Mouse (Mus musculus) embryonic facial prominence, embryonic 14.5 days (tissue): ENCODE data around the gene Ipo13. TPM values are rescaled to one million over a fixed set of nuclear protein-coding genes. Genes with fewer than 3 reads are reported as not detected.

ENCODE experiments used
- ATAC-seq: fragments of 200-750 bp; cut with Nextera tagmentation; 2 replicates; pipeline ENCODE4 v1.8.0; 2017; ENCODE audit warnings: low read depth, moderate number of reproducible peaks, moderate TSS enrichment
- DNase-seq: peaks from one replicate; pipeline ENCODE4 v3.0.0-alpha.2; 2015; ENCODE audit warnings: low spot score
- H3K27ac ChIP-seq: fragments of 300-500 bp; sonication (generic); replicated peaks from 2 replicates; pipeline ENCODE4 v1.5.1; 2014; ENCODE audit warnings: low read depth, mild to moderate bottlenecking, low read length, moderate library complexity
- H3K27me3 ChIP-seq: fragments of 300-500 bp; sonication (generic); replicated peaks from 2 replicates; pipeline ENCODE4 v1.6.1; 2014; ENCODE audit warnings: low read length; ENCODE audit not compliant: control insufficient read depth, insufficient read depth
- H3K36me3 ChIP-seq: fragments of 300-500 bp; sonication (generic); 2 replicates; pipeline ENCODE4 v1.6.1; 2014; ENCODE audit warnings: low read length, mixed read lengths; ENCODE audit not compliant: control insufficient read depth, insufficient read depth
- H3K4me1 ChIP-seq: fragments of 300-500 bp; sonication (generic); 2 replicates; pipeline ENCODE4 v1.6.1; 2014; ENCODE audit warnings: antibody characterized with exemption, low read length; ENCODE audit not compliant: control insufficient read depth, insufficient read depth
- H3K4me2 ChIP-seq: fragments of 300-500 bp; sonication (generic); 2 replicates; pipeline ENCODE4 v1.6.1; 2014; ENCODE audit warnings: low read depth, mild to moderate bottlenecking, low read length, moderate library complexity, mixed read lengths
- H3K4me3 ChIP-seq: fragments of 300-500 bp; sonication (generic); 2 replicates; pipeline ENCODE4 v1.5.1; 2014; ENCODE audit warnings: low read depth, mild to moderate bottlenecking, low read length
- H3K9ac ChIP-seq: fragments of 300-500 bp; sonication (generic); 2 replicates; pipeline ENCODE4 v1.6.1; 2014; ENCODE audit warnings: low read depth, mild to moderate bottlenecking, low read length, moderate library complexity, mixed read lengths
- H3K9me3 ChIP-seq: fragments of 300-500 bp; sonication (generic); 2 replicates; pipeline ENCODE4 v1.6.1; 2016; ENCODE audit warnings: low read length; ENCODE audit not compliant: control insufficient read depth
- WGBS: fragments of 180-500 bp; shearing (Covaris S2); extraction: QIAGEN DNeasy Blood & Tissue Kit; methylation state at CpG from one replicate; pipeline ENCODE4 v1.1.7; 2014; 5-methylcytosine and 5-hydroxymethylcytosine counted together
- polyA plus RNA-seq: library from polyadenylated mRNA; unstranded; fragments of >200 nt; fragmentation: Nextera tagmentation; extraction: Ambion mirVana; gene quantifications from 2 replicates; pipeline ENCODE4 v1.2.1, GENCODE M21; 2014

The Ipo13 gene
- polyA plus RNA-seq, 1 experiment from 2014 or later = 38.2 TPM

GRCm38 (mm10) chr4:117929391-117929881 lies 14.6 kb upstream of the Ipo13 start, which contains the start of gene Artn:
TSS of gene Artn (minus strand) at chr4:117929763.
- peak; percentile 53 for ATAC-seq
- peak within 1 kb of the TSS; percentile 48 for H3K4me3 ChIP-seq
- H3K36me3 ChIP-seq = peaks cover 5% of the 10 kb centered on the region; the same call in 1 of the 2 replicates
- peak within 1 kb of the TSS; percentile 64 for H3K9ac ChIP-seq
- no peaks in the 10 kb centered on the region for H3K9me3 ChIP-seq
- under 1% methylated on average over 21 of the region's 33 CpGs for WGBS
- peak within 1 kb of the TSS; percentile 93 for H3K4me2 ChIP-seq
- H3K27ac ChIP-seq = no peak within 1 kb of the TSS
- DNase-seq = peak; percentile 49
- H3K4me1 ChIP-seq = peaks cover 15% of the 10 kb centered on the region; the same call in 1 of the 2 replicates
- H3K27me3 ChIP-seq = peaks cover 34% of the 10 kb centered on the region

GRCm38 (mm10) chr4:117928699-117929241 lies 14.0 kb upstream of the Ipo13 start:
- Histone ChIP-seq H3K27me3 (peaks cover 34% of the 10 kb centered on the region), H3K9ac (peak overlapping the region; percentile 64), H3K4me2 (peak overlapping the region; percentile 93), H3K4me3 (peak overlapping the region; percentile 48), H3K27ac (no peak overlapping the region), H3K9me3 (no peaks in the 10 kb centered on the region), H3K36me3 (peaks cover 5% of the 10 kb centered on the region; the same call in 1 of the 2 replicates), H3K4me1 (peaks cover 15% of the 10 kb centered on the region; the same call in 1 of the 2 replicates)
- DNase-seq (peak; percentile 68), ATAC-seq (peak; percentile 9)
- 3% methylated on average over 13 of the region's 13 CpGs for WGBS

GRCm38 (mm10) chr4:117928234-117928633 lies 13.4 kb upstream of the Ipo13 start:
- peak overlapping the region; percentile 48; the same call in 1 of the 2 replicates for H3K4me3 ChIP-seq
- WGBS = 15% methylated on average over 6 of the region's 6 CpGs

GRCm38 (mm10) chr4:117926545-117927482 lies 12.0 kb upstream of the Ipo13 start:
- Histone ChIP-seq H3K4me3 (peak overlapping the region; percentile 50), H3K27ac (no peak overlapping the region), H3K27me3 (peaks cover 34% of the 10 kb centered on the region), H3K4me2 (peak overlapping the region; percentile 98), H3K4me1 (peaks cover 15% of the 10 kb centered on the region; the same call in 1 of the 2 replicates), H3K9me3 (no peaks in the 10 kb centered on the region), H3K9ac (peak overlapping the region; percentile 61), H3K36me3 (no peaks in the 10 kb centered on the region; the same call in 1 of the 2 replicates)
- ATAC-seq = peak; percentile 64
- WGBS = under 1% methylated on average over 28 of the region's 71 CpGs
- peak; percentile 75 for DNase-seq

More at GRCm38 (mm10) chr4:117928234-117928633, 13.4 kb upstream of the Ipo13 start:
- Histone ChIP-seq H3K9ac (no peak overlapping the region), H3K4me1 (peaks cover 15% of the 10 kb centered on the region; the same call in 1 of the 2 replicates), H3K27me3 (peaks cover 34% of the 10 kb centered on the region), H3K27ac (no peak overlapping the region), H3K9me3 (no peaks in the 10 kb centered on the region), H3K36me3 (peaks cover 5% of the 10 kb centered on the region; the same call in 1 of the 2 replicates), H3K4me2 (peak overlapping the region; percentile 93)
- DNase-seq = peak; percentile 70
- no peak; the same call in 1 of the 2 replicates for ATAC-seq

- H3K27ac ChIP-seq = no peak overlapping the region
- peaks cover 34% of the 10 kb centered on the region for H3K27me3 ChIP-seq
- H3K36me3 ChIP-seq = no peaks in the 10 kb centered on the region; the same call in 1 of the 2 replicates
- no peak for ATAC-seq
- H3K9me3 ChIP-seq = no peaks in the 10 kb centered on the region
- DNase-seq = no peak
- WGBS = 55% methylated on average over 5 of the region's 6 CpGs
- H3K4me3 ChIP-seq = no peak overlapping the region
- no peak overlapping the region for H3K9ac ChIP-seq
- no peak overlapping the region for H3K4me2 ChIP-seq
- H3K4me1 ChIP-seq = peaks cover 15% of the 10 kb centered on the region; the same call in 1 of the 2 replicates
Observed at GRCm38 (mm10) chr4:117924916-117925315, 10.1 kb upstream of the Ipo13 start.

GRCm38 (mm10) chr4:117923450-117923849 lies 8.7 kb upstream of the Ipo13 start:
- Histone ChIP-seq H3K4me2 (no peak overlapping the region), H3K9ac (no peak overlapping the region), H3K4me3 (no peak overlapping the region), H3K4me1 (peaks cover 4% of the 10 kb centered on the region; the same call in 1 of the 2 replicates), H3K27me3 (peaks cover 27% of the 10 kb centered on the region), H3K27ac (no peak overlapping the region), H3K9me3 (no peaks in the 10 kb centered on the region), H3K36me3 (no peaks in the 10 kb centered on the region; the same call in 1 of the 2 replicates)
- ATAC-seq (no peak), DNase-seq (peak; percentile 15)
- WGBS = 34% methylated on average over 2 of the region's 2 CpGs

- no peak overlapping the region for H3K27ac ChIP-seq
- no peak for ATAC-seq
Observed at GRCm38 (mm10) chr4:117921358-117921757, 6.6 kb upstream of the Ipo13 start.

GRCm38 (mm10) chr4:117918762-117919161 lies 4.0 kb upstream of the Ipo13 start:
- no peak for ATAC-seq
- Histone ChIP-seq H3K36me3 (no peaks in the 10 kb centered on the region), H3K4me2 (no peak overlapping the region), H3K4me1 (peaks cover 12% of the 10 kb centered on the region), H3K9me3 (no peaks in the 10 kb centered on the region), H3K27me3 (no peaks in the 10 kb centered on the region), H3K4me3 (no peak overlapping the region), H3K9ac (no peak overlapping the region), H3K27ac (no peak overlapping the region)
- WGBS = 77% methylated on average over 5 of the region's 5 CpGs
- no peak for DNase-seq

More at GRCm38 (mm10) chr4:117921358-117921757, 6.6 kb upstream of the Ipo13 start:
- Histone ChIP-seq H3K4me2 (no peak overlapping the region), H3K9me3 (no peaks in the 10 kb centered on the region), H3K36me3 (no peaks in the 10 kb centered on the region; the same call in 1 of the 2 replicates), H3K4me1 (no peaks in the 10 kb centered on the region), H3K27me3 (peaks cover 8% of the 10 kb centered on the region), H3K9ac (no peak overlapping the region), H3K4me3 (no peak overlapping the region)
- WGBS = 84% methylated on average over 2 of the region's 2 CpGs
- DNase-seq = no peak
